Mouse (Mus musculus) heart, embryonic 11.5 days (tissue): ENCODE data around the gene Aknad1. TPM values are rescaled to one million over a fixed set of nuclear protein-coding genes. Genes with fewer than 3 reads are reported as not detected.
A peak's percentile ranks its signal among the peaks of the same experiment; 100 is the strongest.

ENCODE experiments used
- ATAC-seq: fragments of 200-750 bp; cut with Nextera tagmentation; replicated peaks from 2 replicates; pipeline ENCODE4 v1.8.0; 2017; ENCODE audit warnings: moderate library complexity; ENCODE audit not compliant: insufficient number of reproducible peaks, low FRiP score, low TSS enrichment
- H3K27ac ChIP-seq: fragments of 300-500 bp; sonication (generic); 2 replicates; pipeline ENCODE4 v1.5.1; 2014; ENCODE audit warnings: mild to moderate bottlenecking, low read depth, low read length
- H3K27me3 ChIP-seq: fragments of 300-500 bp; sonication (generic); 2 replicates; pipeline ENCODE4 v1.6.1; 2014; ENCODE audit warnings: mild to moderate bottlenecking, low read length, mixed read lengths; ENCODE audit not compliant: control insufficient read depth, insufficient read depth
- H3K36me3 ChIP-seq: fragments of 300-500 bp; sonication (generic); 2 replicates; pipeline ENCODE4 v1.6.1; 2014; ENCODE audit warnings: mild to moderate bottlenecking, low read length, moderate library complexity, mixed read lengths; ENCODE audit not compliant: control insufficient read depth, insufficient read depth
- H3K4me1 ChIP-seq: fragments of 300-500 bp; sonication (generic); 2 replicates; pipeline ENCODE4 v1.6.1; 2014; ENCODE audit warnings: low read length; ENCODE audit not compliant: control insufficient read depth, insufficient read depth
- H3K4me2 ChIP-seq: fragments of 300-500 bp; sonication (generic); 2 replicates; pipeline ENCODE4 v1.6.1; 2014; ENCODE audit warnings: mild to moderate bottlenecking, moderate library complexity
- H3K4me3 ChIP-seq: fragments of 300-500 bp; sonication (generic); 2 replicates; pipeline ENCODE4 v1.5.1; 2014; ENCODE audit warnings: low read depth, low read length
- H3K9ac ChIP-seq: fragments of 300-500 bp; sonication (generic); 2 replicates; pipeline ENCODE4 v1.6.1; 2014; ENCODE audit warnings: mild to moderate bottlenecking, low read depth, low read length, moderate library complexity
- H3K9me3 ChIP-seq: fragments of 300-500 bp; sonication (generic); replicated peaks from 2 replicates; pipeline ENCODE4 v1.6.1; 2016; ENCODE audit warnings: low read length; ENCODE audit not compliant: control insufficient read depth
- WGBS: fragments of 180-500 bp; shearing (Covaris S2); extraction: QIAGEN DNeasy Blood & Tissue Kit; methylation state at CpG from one replicate; pipeline ENCODE4 v1.1.7; 2014; ENCODE audit not compliant: insufficient replicate concordance; 5-methylcytosine and 5-hydroxymethylcytosine counted together
- polyA plus RNA-seq: library from polyadenylated mRNA; unstranded; fragments of >200 nt; fragmentation: Nextera tagmentation; extraction: Ambion mirVana; gene quantifications from 2 replicates; pipeline ENCODE4 v1.2.1, GENCODE M21; 2014

Aknad1 gene
- polyA plus RNA-seq, 1 experiment from 2014 or later: not detected

- H3K4me3 ChIP-seq: no peak overlapping the region
- H3K27me3 ChIP-seq: no peaks in the 10 kb centered on the region
- H3K36me3 ChIP-seq: no peaks in the 10 kb centered on the region
- H3K4me2 ChIP-seq: no peak overlapping the region
- no peak for ATAC-seq
- WGBS: 83% methylated on average over 4 of the region's 4 CpGs
- H3K9ac ChIP-seq: no peak overlapping the region
- H3K27ac ChIP-seq: no peak overlapping the region
- H3K4me1 ChIP-seq: peaks cover 4% of the 10 kb centered on the region; the same call in 1 of the 2 replicates
- no peaks in the 10 kb centered on the region for H3K9me3 ChIP-seq
These were observed 24.6 kb upstream of the Aknad1 start for GRCm38 (mm10) chr3:108714837-108715236.

- Histone ChIP-seq H3K9me3 (no peaks in the 10 kb centered on the region), H3K4me1 (peaks cover 7% of the 10 kb centered on the region; the same call in 1 of the 2 replicates), H3K27me3 (no peaks in the 10 kb centered on the region), H3K9ac (no peak overlapping the region), H3K27ac (no peak overlapping the region), H3K4me2 (no peak overlapping the region), H3K4me3 (no peak overlapping the region), H3K36me3 (no peaks in the 10 kb centered on the region)
- ATAC-seq: no peak
- 84% methylated on average over 3 of the region's 3 CpGs for WGBS
These were observed 21.5 kb upstream of the Aknad1 start for GRCm38 (mm10) chr3:108717896-108718502.

GRCm38 (mm10) chr3:108719357-108719756 is 20.1 kb upstream of the Aknad1 start:
- ATAC-seq: no peak
- H3K9ac ChIP-seq: no peak overlapping the region
- no peak overlapping the region for H3K27ac ChIP-seq
- no peaks in the 10 kb centered on the region for H3K27me3 ChIP-seq
- H3K9me3 ChIP-seq: no peaks in the 10 kb centered on the region
- 0 out of 2 replicates have a peak, but pooled peaks cover 6% of the 10 kb centered on the region for H3K4me1 ChIP-seq
- H3K4me2 ChIP-seq: no peak overlapping the region
- no peak overlapping the region for H3K4me3 ChIP-seq
- 74% methylated on average over 2 of the region's 2 CpGs for WGBS
- no peaks in the 10 kb centered on the region for H3K36me3 ChIP-seq

- 93% methylated on average over 3 of the region's 3 CpGs for WGBS
These were observed 19.7 kb upstream of the Aknad1 start for GRCm38 (mm10) chr3:108719761-108720160.

GRCm38 (mm10) chr3:108721076-108721991 is 18.1 kb upstream of the Aknad1 start:
- H3K36me3 ChIP-seq: no peaks in the 10 kb centered on the region
- 0 out of 2 replicates have a peak, but pooled peaks cover 6% of the 10 kb centered on the region for H3K4me1 ChIP-seq
- H3K4me3 ChIP-seq: peak overlapping the region; percentile 83
- H3K27me3 ChIP-seq: no peaks in the 10 kb centered on the region
- peak overlapping the region; percentile 84 for H3K27ac ChIP-seq
- H3K9ac ChIP-seq: peak overlapping the region; percentile 92
- no peaks in the 10 kb centered on the region for H3K9me3 ChIP-seq
- 1% methylated on average over 44 of the region's 44 CpGs for WGBS
- H3K4me2 ChIP-seq: peak overlapping the region; percentile 79
- ATAC-seq: no peak; the same call in 1 of the 2 replicates

More at GRCm38 (mm10) chr3:108719761-108720160, 19.7 kb upstream of the Aknad1 start:
- Histone ChIP-seq H3K9me3 (no peaks in the 10 kb centered on the region), H3K27me3 (no peaks in the 10 kb centered on the region), H3K4me3 (no peak overlapping the region), H3K4me1 (0 out of 2 replicates have a peak, but pooled peaks cover 6% of the 10 kb centered on the region), H3K27ac (no peak overlapping the region), H3K9ac (no peak overlapping the region), H3K36me3 (no peaks in the 10 kb centered on the region), H3K4me2 (no peak overlapping the region)
- ATAC-seq: no peak

GRCm38 (mm10) chr3:108722036-108722872 is 17.2 kb upstream of the Aknad1 start, which contains the start of gene Gpsm2:
Gpsm2 (minus strand) TSS chr3:108722309.
- Histone ChIP-seq H3K4me3 (peak within 1 kb of the TSS; percentile 83), H3K9ac (peak within 1 kb of the TSS; percentile 92), H3K9me3 (no peaks in the 10 kb centered on the region), H3K4me1 (0 out of 2 replicates have a peak, but pooled peaks cover 6% of the 10 kb centered on the region), H3K36me3 (no peaks in the 10 kb centered on the region), H3K4me2 (peak within 1 kb of the TSS; percentile 79), H3K27me3 (no peaks in the 10 kb centered on the region), H3K27ac (peak within 1 kb of the TSS; percentile 84)
- peak; percentile 99 for ATAC-seq
- WGBS: 4% methylated on average over 51 of the region's 53 CpGs

GRCm38 (mm10) chr3:108726413-108726812 is 13.0 kb upstream of the Aknad1 start:
- no peak overlapping the region for H3K4me3 ChIP-seq
- H3K27ac ChIP-seq: no peak overlapping the region
- no peaks in the 10 kb centered on the region for H3K9me3 ChIP-seq
- no peak overlapping the region for H3K9ac ChIP-seq
- no peaks in the 10 kb centered on the region for H3K4me1 ChIP-seq
- no peaks in the 10 kb centered on the region for H3K36me3 ChIP-seq
- no peak overlapping the region for H3K4me2 ChIP-seq
- H3K27me3 ChIP-seq: no peaks in the 10 kb centered on the region
- WGBS: 86% methylated on average over 7 of the region's 7 CpGs
- ATAC-seq: no peak

- no peaks in the 10 kb centered on the region for H3K9me3 ChIP-seq
- no peak overlapping the region for H3K4me2 ChIP-seq
- H3K9ac ChIP-seq: no peak overlapping the region
- no peak overlapping the region for H3K4me3 ChIP-seq
- H3K4me1 ChIP-seq: no peaks in the 10 kb centered on the region
- no peak overlapping the region for H3K27ac ChIP-seq
- H3K27me3 ChIP-seq: no peaks in the 10 kb centered on the region
- no peaks in the 10 kb centered on the region for H3K36me3 ChIP-seq
- ATAC-seq: no peak
These were observed 12.1 kb upstream of the Aknad1 start for GRCm38 (mm10) chr3:108727344-108727743.
